Mouse (Mus musculus) hindbrain, embryonic 11.5 days (tissue): Measurements from ENCODE around the gene Gdf5. TPM values are rescaled to one million over a fixed set of nuclear protein-coding genes. Genes with fewer than 3 reads are reported as not detected.

Experiments used
- polyA plus RNA-seq: library from polyadenylated mRNA; unstranded; fragments of >200 nt; fragmentation: Nextera tagmentation; extraction: Ambion mirVana; gene quantifications from 2 replicates; pipeline ENCODE4 v1.2.1, GENCODE M21; 2014

Gdf5 gene
- polyA plus RNA-seq, 1 experiment from 2014 or later = 1.3 TPM

Other genes with a start within 250 kb of the Gdf5 start
- 36.0 and 37.4 TPM in 2 replicates for gene Edem2, start 215.9 kb downstream of the Gdf5 start, polyA plus RNA-seq
- not detected in 2 replicates for gene Gm17581, start 209.5 kb downstream of the Gdf5 start, polyA plus RNA-seq
- 2.5 and 3.1 TPM in 2 replicates for gene Procr, start 194.2 kb downstream of the Gdf5 start, polyA plus RNA-seq
- 3.2 and 3.4 TPM in 2 replicates for gene Mmp24, start 170.0 kb downstream of the Gdf5 start, polyA plus RNA-seq
- 9.6 and 9.7 TPM in 2 replicates for gene BC029722, start 125.9 kb downstream of the Gdf5 start, polyA plus RNA-seq
- gene Eif6, start 118.4 kb downstream of the Gdf5 start, polyA plus RNA-seq = 193 and 208 TPM in 2 replicates
- 0.19 and 0.20 TPM in 2 replicates for gene Fam83c, start 110.5 kb downstream of the Gdf5 start, polyA plus RNA-seq
- gene Uqcc1, start 15.1 kb downstream of the Gdf5 start, polyA plus RNA-seq = 69.6 and 80.8 TPM in 2 replicates
- gene Gm15557, start 4.6 kb downstream of the Gdf5 start, polyA plus RNA-seq = not detected in 2 replicates
- 14.9 and 23.3 TPM in 2 replicates for gene Cep250, start 11.1 kb upstream of the Gdf5 start, polyA plus RNA-seq
- 1.4 and 2.5 TPM in 2 replicates for gene 6430550D23Rik, start 62.6 kb upstream of the Gdf5 start, polyA plus RNA-seq
- 238 and 243 TPM in 2 replicates for gene Ergic3, start 62.7 kb upstream of the Gdf5 start, polyA plus RNA-seq
- not detected in 2 replicates for gene Fer1l4, start 107.6 kb upstream of the Gdf5 start, polyA plus RNA-seq
- gene Spag4, start 119.8 kb upstream of the Gdf5 start, polyA plus RNA-seq = 3.9 and 4.8 TPM in 2 replicates
- 45.1 and 46.1 TPM in 2 replicates for gene Cpne1, start 166.6 kb upstream of the Gdf5 start, polyA plus RNA-seq
- 38.4 and 41.6 TPM in 2 replicates for gene Rbm12, start 166.6 kb upstream of the Gdf5 start, polyA plus RNA-seq
- gene Gm28036, start 181.7 kb upstream of the Gdf5 start, polyA plus RNA-seq = 19.7 and 20.1 TPM in 2 replicates
- gene Romo1, start 198.7 kb upstream of the Gdf5 start, polyA plus RNA-seq = 386 and 402 TPM in 2 replicates
- gene Nfs1, start 198.8 kb upstream of the Gdf5 start, polyA plus RNA-seq = 37.1 and 37.7 TPM in 2 replicates
- 639 and 715 TPM in 2 replicates for gene Rbm39, start 234.9 kb upstream of the Gdf5 start, polyA plus RNA-seq